Mouse (Mus musculus) gastrocnemius, postnatal 36 days (tissue): ENCODE results near the gene Secisbp2l. TPM values are rescaled to one million over a fixed set of nuclear protein-coding genes. Genes with fewer than 3 reads are reported as not detected.
A peak's percentile ranks its signal among the peaks of the same experiment; 100 is the strongest.

Source experiments
- DNase-seq, 2 experiments: peaks; one replicate each; pipeline ENCODE4 v3.0.0; 2022
- intact Hi-C: fragments of 180-260 bp; cut with DNase I; formaldehyde crosslinking; loops from one replicate; pipeline ENCODE4 v1.15.1; 2025
- long read RNA-seq, 2 experiments: library from polyadenylated mRNA; stranded (forward); transcript quantifications; one replicate each; pipeline ENCODE4 v2.0.0; 2021
- total RNA-seq, 2 experiments: library from RNA; stranded (reverse); gene quantifications; 2 replicates each; pipeline ENCODE4 v1.2.3; 2021

The Secisbp2l gene
- total RNA-seq = 10 to 100 TPM; 14.2 to 14.9 TPM
- long read RNA-seq, experiment 1, partial matches to known transcripts = 0 of 3 reads
- long read RNA-seq, experiment 1, other reads (novel, unspliced or antisense) = 3 of 3 reads
- long read RNA-seq, experiment 2, partial matches to known transcripts = 1 of 4 reads
- long read RNA-seq, experiment 2, other reads (novel, unspliced or antisense) = 3 of 4 reads

- intact Hi-C loops = no loop called here
- peak; percentile 93 to 94 for DNase-seq
These were observed at the start of gene Secisbp2l for GRCm38 (mm10) chr2:125782719-125783109. Secisbp2l (minus strand) TSS chr2:125782870.

GRCm38 (mm10) chr2:125829924-125830323 is 47.3 kb upstream of the Secisbp2l start:
- intact Hi-C loops = no loop called here
- no peak for DNase-seq

- intact Hi-C loops = no loop called here
- DNase-seq = no peak
These were observed 45.2 kb upstream of the Secisbp2l start for GRCm38 (mm10) chr2:125827898-125828297.

DNA sequence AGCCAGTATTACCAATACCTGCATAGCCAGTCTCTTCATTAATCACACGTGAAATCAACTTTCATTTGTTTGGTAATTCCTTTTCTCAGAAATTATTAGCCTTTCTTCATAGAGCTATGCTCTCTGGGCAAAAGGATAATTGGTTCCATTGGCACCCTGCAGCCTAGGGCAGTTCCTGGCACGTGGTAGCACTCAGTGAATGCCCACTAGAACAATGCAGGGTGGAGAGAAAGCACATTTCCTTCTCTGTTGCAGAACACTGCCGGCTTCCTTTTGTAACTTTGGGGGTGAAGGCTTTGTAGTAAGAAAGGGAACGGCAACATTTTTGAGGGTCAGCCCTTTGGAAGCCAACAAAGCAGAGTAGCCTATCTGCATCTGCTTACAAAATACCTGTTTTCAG is 43.5 kb upstream of the Secisbp2l start:
- no peak for DNase-seq
- intact Hi-C loops = no loop called here

GRCm38 (mm10) chr2:125820397-125820796 is 37.7 kb upstream of the Secisbp2l start:
- no peak for DNase-seq
- intact Hi-C loops = no loop called here

- no peak for DNase-seq
- intact Hi-C loops = no loop called here
These were observed 31.4 kb upstream of the Secisbp2l start for GRCm38 (mm10) chr2:125813972-125814595.

DNA sequence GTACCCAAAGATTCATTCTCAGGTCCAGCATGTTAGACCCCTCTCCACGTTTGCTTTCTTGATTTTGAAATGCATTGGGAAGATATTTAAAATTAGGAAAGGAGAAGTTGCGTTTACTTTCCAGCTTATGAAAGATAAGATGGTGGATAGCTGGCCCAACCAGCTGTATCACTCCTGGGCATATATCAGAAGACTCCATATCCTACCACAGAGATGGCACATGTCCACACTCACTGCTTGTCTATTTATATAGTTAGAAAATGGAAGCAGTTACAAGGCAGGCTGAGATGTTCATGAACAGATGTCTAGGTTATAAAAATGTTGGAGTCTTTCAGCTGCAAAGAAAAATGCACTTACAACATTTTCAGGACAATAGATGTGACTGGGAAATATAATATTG is 28.7 kb upstream of the Secisbp2l start:
- no peak for DNase-seq
- intact Hi-C loops = no loop called here

DNA sequence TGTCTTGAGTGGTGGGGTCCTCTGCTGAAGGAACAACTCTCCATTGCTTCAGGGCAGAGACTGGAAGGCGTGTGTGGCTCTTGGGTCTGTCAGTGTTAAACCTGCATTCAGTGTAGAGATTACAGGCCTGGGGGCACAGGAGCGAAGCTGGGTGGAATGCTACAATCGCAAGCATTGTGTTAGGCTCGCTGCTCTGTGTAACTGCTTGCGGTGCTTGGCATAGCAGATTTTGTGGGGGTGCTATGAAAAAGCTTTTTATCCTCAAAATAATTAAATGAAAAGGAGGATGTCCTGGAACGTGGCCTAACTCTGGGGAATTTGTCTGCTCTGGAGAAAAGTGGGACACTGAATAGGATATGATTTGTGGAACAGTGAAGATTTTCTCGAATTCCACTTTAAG is 26.9 kb upstream of the Secisbp2l start:
- no peak for DNase-seq
- intact Hi-C loops = no loop called here

- no peak for DNase-seq
- intact Hi-C loops = no loop called here
These were observed 23.2 kb upstream of the Secisbp2l start for GRCm38 (mm10) chr2:125805826-125806225.

GRCm38 (mm10) chr2:125801947-125802346 is 19.3 kb upstream of the Secisbp2l start:
- intact Hi-C loops = no loop called here
- no peak for DNase-seq

- intact Hi-C loops = no loop called here
- DNase-seq = no peak
These were observed 18.4 kb upstream of the Secisbp2l start for GRCm38 (mm10) chr2:125801038-125801437.

GRCm38 (mm10) chr2:125800428-125800827 is 17.8 kb upstream of the Secisbp2l start:
- DNase-seq = no peak
- intact Hi-C loops = no loop called here

DNA sequence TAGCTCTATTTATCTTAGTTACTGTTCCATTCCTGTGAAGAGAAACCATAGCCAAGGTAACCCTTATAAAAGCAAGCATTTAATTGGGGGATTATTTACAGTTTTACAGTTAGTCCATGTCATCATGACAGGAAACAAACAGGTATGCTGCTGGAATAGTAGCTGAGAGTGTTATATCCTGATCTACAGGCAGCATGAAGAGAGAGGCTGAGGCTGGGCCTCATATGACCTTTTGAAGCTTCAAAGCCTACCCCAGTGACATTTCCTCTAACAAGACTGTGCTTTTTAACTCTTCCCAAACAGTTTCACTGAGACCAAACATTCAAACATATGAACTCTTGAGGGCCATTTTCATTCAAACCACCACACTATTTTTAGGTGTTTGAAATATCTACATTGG is 15.2 kb upstream of the Secisbp2l start:
- intact Hi-C loops = no loop called here
- no peak for DNase-seq

DNA sequence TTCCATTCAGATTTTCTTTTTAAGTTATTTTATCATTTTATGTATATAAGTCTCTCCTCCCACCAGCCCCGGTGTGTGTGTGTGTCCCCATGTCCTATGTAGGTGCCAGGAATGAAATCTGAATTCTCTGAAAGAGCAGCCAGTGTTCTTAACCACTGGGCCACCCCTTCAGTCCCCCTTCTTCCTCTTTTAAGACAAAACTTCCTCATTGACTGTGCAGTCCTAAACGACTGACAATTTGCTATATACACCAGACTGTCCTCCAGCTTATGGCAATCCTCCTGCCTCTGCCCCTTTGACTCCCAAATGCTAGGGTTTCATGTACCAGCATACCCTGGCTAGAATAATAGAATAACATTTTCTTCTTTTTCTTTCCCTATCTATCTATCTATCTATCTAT is 12.4 kb upstream of the Secisbp2l start:
- intact Hi-C loops = no loop called here
- no peak for DNase-seq

DNA sequence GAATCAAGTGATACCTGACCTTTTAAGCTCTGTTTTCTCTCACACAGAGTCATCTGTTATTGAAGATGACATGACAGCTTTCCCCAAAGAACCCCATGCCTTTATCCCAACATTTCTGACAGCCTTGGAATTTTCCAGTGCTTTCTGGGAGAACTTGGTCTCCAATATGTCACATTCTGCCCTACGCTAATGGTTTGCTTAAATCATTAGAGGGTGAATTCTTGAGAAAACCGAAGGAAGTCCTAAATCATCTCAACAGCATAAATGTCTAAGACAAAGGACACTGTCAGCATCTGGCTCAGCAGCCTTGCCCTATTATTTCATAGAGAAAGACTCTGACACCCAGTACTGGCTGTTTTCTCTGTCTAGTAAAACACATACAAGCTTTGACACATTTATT is 11.5 kb upstream of the Secisbp2l start:
- intact Hi-C loops = no loop called here
- no peak for DNase-seq

GRCm38 (mm10) chr2:125792879-125793261 is 10.2 kb upstream of the Secisbp2l start:
- no peak for DNase-seq
- intact Hi-C loops = no loop called here

DNA sequence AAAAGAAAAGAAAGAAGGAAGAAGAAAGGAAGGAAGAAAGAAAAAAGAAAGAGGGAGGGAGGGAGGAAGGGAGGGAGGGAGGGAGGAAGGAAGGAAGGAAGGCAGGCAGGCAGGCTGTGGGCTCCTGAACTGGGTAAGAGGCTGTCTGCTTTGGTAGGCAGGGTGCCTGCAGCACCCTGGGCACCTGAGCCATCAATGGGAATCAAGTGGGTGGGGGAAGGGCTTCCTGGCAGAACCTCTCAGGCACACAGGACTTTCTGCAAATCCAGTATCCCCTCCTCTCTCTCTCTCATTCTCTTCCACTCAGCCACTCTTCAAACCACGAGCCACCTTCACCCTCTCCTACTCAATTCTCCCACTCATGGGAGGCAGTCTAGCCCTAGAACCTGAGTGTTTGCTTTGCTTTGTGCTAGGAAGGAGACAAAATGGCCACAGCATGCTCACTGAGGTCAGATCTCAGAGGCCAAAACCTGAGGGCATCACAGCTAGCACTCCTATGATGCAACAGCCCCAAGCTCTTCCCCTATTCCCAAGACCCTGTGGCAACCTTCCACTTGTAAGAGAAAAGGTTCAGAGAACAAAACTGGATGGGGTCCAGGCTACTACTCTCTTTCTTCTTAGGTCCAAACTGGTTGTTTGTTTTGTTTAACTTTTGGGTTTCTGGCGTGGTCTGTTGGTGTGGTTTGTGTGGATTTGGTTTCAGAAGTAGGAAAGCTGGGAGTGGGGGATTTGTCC is 9.6 kb upstream of the Secisbp2l start:
- intact Hi-C loops = no loop called here
- no peak for DNase-seq

DNA sequence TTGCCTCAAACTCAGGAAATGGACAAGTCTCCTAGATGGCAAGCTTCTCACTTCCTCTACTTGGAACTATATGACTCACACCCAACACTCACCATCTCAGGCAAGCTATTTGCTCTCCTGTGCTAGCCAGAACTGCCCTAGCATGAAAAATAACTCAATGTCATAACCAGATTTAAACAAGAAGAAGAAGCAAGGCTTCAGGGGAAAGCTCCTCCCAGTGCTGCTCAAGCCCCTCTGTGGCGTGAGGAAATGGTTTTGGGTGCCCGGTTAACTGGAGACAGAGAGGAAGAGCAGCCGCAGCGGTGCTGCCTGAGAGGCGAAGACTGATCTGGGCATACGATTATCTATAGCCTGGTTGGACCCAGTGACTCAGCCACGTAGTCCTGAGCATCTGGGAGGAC is 8.8 kb upstream of the Secisbp2l start:
- intact Hi-C loops = no loop called here
- no peak for DNase-seq

DNA sequence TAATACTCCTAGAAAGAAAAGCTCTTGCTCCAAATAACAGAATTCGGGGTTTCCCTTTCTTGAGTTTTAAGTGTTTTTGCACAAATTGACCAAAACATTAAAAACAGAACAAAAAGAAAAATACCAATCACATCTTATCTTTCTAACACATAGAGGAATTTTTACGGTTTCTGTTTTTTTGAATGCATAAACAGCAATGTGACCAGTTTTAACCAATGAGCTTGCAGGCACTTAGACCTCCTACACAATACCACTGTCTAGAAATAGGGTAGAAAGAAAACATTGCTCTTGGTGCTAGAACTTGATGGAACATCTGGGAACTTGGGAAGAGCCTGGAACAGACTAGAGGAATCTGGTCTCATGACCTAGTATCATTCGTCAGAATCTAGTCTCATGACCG is 7.6 kb upstream of the Secisbp2l start:
- intact Hi-C loops = no loop called here
- no peak for DNase-seq

DNA sequence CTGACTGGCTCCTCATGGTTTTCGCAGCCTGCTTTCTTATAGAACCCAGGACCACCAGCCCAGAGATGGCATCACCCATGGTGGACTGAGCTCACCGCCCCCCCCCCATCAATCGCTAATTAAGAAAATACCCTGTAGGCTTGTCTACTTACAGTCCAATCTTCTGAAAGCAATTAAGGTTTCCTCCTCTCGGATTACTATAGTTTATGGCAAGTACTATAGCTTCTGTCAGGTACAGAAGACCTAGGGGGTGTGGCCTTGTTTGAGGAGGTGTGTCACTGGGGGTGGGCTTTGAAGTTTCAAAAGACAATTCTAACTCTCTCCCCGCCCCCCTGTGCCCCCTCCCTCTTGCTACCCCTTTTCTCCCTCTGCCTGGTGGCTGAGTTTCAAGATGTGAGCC is 6.6 kb upstream of the Secisbp2l start:
- DNase-seq = no peak
- intact Hi-C loops = no loop called here

DNA sequence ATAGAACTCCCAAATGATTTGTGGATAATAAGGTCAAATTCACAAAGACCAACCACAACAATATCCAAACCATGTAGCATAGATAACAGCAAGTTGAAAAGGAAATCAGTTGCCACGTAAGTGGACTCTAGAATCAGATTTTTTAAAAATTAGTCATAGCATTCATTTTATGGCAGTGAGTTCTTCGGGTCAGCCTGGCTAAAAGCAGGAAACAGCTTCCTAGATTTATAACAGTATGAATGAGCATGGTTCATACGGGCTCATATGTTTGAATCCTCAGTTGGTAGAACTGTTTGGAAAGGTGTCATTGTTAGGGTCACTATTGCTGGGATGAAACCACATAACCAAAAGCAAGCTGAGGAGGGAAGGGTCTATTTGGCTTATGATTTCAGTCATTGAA is 6.1 kb upstream of the Secisbp2l start:
- DNase-seq = no peak
- intact Hi-C loops = no loop called here

DNA sequence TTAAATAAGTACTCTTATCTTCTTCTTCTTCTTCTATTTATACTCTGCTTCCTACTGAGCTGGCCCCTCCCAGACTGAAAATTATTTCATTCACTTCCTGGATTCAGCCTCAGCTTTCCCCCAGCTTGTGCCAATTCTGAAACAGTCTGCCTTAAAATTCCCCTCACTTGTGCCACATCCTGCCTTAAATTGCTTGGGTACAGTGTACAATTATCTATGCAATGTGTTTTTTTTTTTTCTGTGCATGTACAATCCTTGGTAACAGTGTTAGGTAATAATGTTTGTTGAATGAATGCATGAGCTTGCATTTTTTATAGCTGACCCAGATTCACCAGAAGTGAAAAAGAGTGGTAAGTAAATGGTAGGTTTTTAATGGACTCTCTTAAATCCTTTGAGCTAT is 5.7 kb upstream of the Secisbp2l start:
- intact Hi-C loops = no loop called here
- DNase-seq = no peak
